Mouse (Mus musculus) megakaryocyte, embryonic 14.5 days (primary cell): ENCODE data around the gene Dclk1.

ENCODE experiments used
- FLI1 ChIP-seq: IDR thresholded peaks from 2 replicates; pipeline ENCODE4 v1.6.1; 2012; ENCODE audit warnings: low read length, inconsistent platforms, mixed read lengths
- GATA1 ChIP-seq: IDR thresholded peaks from 3 replicates; pipeline ENCODE4 v1.6.1; 2012; ENCODE audit warnings: mixed read lengths, low read length, inconsistent platforms, borderline replicate concordance

DNA sequence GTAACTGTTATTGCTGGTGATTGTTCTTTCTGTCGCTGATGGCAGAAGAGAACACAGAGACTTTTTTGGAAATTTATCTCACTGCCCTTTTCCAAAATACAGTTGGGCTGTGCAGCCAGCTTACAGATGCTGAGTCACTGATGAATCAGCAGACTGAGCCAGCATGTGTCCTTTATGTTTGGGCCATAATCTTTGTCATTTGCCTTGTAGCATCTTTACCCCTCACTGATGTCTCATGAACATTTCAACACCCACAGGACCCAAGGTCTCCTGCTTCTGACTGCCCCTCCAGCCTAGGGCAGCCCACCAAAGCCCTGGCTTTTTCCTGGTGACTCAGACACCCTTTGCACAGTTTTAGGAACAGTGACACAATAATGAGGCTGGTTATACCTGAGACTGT, 159.1 kb downstream of the Dclk1 start:
- no peak for TF ChIP-seq GATA1
- no peak for TF ChIP-seq FLI1
